Mouse (Mus musculus): Measurements from ENCODE around the gene Oas2. TPM values are rescaled to one million over a fixed set of nuclear protein-coding genes. Genes with fewer than 3 reads are reported as not detected.
"Not testable (repeated sequence)": the region's sequence is repeated elsewhere in the genome, so short reads cannot be mapped to it uniquely, and the experiment has no call there.

Oas2 gene
- not detected in 2 replicates for polyA plus RNA-seq (2016; fragmentation: Nextera tagmentation; extraction: Ambion mirVana)

DNA sequence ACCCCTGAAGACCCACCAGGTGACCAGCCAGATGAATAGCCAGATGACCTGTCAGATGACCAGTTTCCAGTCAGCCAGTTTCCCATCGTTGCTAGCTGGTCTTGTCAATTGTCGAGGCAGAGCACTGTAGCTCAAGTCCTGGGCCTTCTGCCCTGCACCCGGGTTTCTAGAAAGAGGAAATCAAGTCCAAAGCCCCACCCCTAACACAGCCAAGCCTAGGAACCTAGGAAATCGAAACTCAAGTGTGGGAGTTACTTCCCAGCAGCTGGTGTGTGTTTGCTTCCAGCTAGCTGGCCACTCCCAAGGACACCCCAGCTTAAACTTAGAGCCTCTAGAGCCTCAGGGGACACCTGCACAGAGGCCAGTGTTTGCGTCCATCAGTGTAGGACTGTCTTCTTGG is at the start of gene Oas2:
Gene Oas2, minus strand, starts transcription at position 166 of the 400 bp plus-strand sequence.
- H3K36me3 ChIP-seq: no peaks in the 10 kb centered on the region
- no peak for DNase-seq (ENCODE audit: low spot score)
- no peak within 1 kb of the TSS for H3K4me3 ChIP-seq
- no peaks in the 10 kb centered on the region for H3K9me3 ChIP-seq
- peaks cover 11% of the 10 kb centered on the region; the same call in 1 of the 2 replicates for H3K27me3 ChIP-seq (ENCODE audit: insufficient read depth, poor library complexity, severe bottlenecking)
- WGBS: 64% methylated on average over 5 of the region's 5 CpGs
- no peaks in the 10 kb centered on the region for H3K4me1 ChIP-seq
- H3K27ac ChIP-seq: no peak within 1 kb of the TSS

DNA sequence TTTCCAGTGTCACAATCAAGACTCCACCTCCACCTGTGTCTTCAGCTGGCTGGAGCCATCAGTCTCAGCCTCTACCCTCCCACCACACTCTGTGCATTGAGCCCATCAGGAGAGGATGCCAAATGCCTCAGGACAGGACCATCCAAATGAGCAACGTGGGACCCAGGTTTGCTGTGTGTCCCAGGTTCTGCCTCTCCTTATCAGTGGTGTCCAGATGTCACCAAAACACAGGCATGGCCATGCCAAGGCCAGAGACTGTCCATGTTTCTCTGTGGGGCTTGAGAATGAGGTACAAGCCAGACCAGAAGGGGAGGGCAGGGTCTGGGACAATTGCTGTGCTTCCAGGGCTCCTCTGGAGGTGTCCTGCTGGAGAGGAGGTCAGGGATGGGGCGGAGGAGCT is 49.3 kb upstream of the Oas2 start:
- H3K4me3 ChIP-seq; H3K9me3 ChIP-seq; H3K36me3 ChIP-seq; H3K4me1 ChIP-seq; DNase-seq (ENCODE audit: low spot score); H3K27ac ChIP-seq: not testable (repeated sequence)
- 62% methylated on average over 2 of the region's 2 CpGs for WGBS
- H3K27me3 ChIP-seq (ENCODE audit: insufficient read depth, poor library complexity, severe bottlenecking): peaks cover 32% of the 10 kb centered on the region

DNA sequence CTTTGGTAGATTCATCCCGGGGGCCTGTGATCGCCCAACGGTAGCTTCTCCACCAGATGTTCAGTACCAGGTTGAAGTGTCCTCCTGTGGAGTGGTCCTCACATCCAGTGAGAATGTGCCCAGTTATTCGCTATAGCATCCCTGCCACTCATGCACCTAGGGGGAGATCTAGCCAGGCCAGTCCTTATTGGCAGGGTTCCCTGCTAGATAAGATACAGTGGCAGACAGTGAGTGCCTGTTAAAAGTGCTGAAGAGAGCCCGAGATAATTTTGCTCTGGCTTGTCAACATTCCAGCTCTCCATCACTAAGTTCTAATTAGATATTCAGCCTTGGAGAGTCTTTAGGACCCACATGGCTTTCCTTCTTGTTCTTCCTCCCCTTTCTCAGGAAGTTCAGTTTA is 48.5 kb upstream of the Oas2 start:
- not testable (repeated sequence) for H3K4me1 ChIP-seq; H3K4me3 ChIP-seq; DNase-seq (ENCODE audit: low spot score); H3K27ac ChIP-seq; H3K9me3 ChIP-seq; H3K36me3 ChIP-seq
- H3K27me3 ChIP-seq (ENCODE audit: insufficient read depth, poor library complexity, severe bottlenecking): peaks cover 24% of the 10 kb centered on the region
- 53% methylated on average over 5 of the region's 5 CpGs for WGBS

GRCm38 (mm10) chr5:120795480-120796034 is 45.9 kb upstream of the Oas2 start, which contains the start of gene Oas1e:
Oas1e (minus strand) TSS chr5:120795530.
- 71% methylated on average over 9 of the region's 9 CpGs for WGBS
- H3K27ac ChIP-seq; H3K4me3 ChIP-seq; H3K36me3 ChIP-seq; H3K4me1 ChIP-seq; DNase-seq (ENCODE audit: low spot score); H3K27me3 ChIP-seq (ENCODE audit: insufficient read depth, poor library complexity, severe bottlenecking); H3K9me3 ChIP-seq: not testable (repeated sequence)

DNA sequence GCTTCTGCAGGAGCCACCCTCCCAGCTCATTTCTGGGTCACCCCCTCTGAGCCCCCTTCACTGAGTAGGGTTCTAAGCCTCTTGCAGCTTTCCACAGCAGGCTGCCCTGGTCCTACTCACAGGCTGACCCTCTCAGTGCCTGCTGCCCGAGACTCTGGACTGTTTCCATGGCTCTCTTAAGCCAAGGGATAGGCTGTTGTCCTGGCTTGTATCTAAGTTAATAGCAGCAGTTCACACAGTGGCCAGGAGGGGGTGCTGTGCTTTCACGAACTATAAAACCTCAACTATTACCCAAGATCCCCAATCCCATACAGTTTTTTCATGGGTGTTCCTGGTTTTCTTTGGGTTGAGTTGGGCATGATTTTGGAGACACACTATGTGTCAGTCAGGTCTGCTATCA is 43.4 kb upstream of the Oas2 start:
- no peak for DNase-seq (ENCODE audit: low spot score)
- 0 out of 2 replicates have a peak, but pooled peaks cover 2% of the 10 kb centered on the region for H3K4me1 ChIP-seq
- no peak overlapping the region for H3K4me3 ChIP-seq
- H3K9me3 ChIP-seq: no peaks in the 10 kb centered on the region
- H3K27me3 ChIP-seq (ENCODE audit: insufficient read depth, poor library complexity, severe bottlenecking): no peaks in the 10 kb centered on the region
- no peaks in the 10 kb centered on the region for H3K36me3 ChIP-seq
- WGBS: 32% methylated on average over 2 of the region's 2 CpGs
- no peak overlapping the region for H3K27ac ChIP-seq

- Histone ChIP-seq H3K9me3 (no peaks in the 10 kb centered on the region), H3K36me3 (no peaks in the 10 kb centered on the region), H3K4me1 (0 out of 2 replicates have a peak, but pooled peaks cover 2% of the 10 kb centered on the region), H3K4me3 (no peak overlapping the region), H3K27ac (no peak overlapping the region), H3K27me3 (ENCODE audit: insufficient read depth, poor library complexity, severe bottlenecking) (peaks cover 5% of the 10 kb centered on the region; the same call in 1 of the 2 replicates)
- DNase-seq (ENCODE audit: low spot score): no peak
- 70% methylated on average over 3 of the region's 3 CpGs for WGBS
These were observed 37.4 kb upstream of the Oas2 start for GRCm38 (mm10) chr5:120787042-120787441.

DNA sequence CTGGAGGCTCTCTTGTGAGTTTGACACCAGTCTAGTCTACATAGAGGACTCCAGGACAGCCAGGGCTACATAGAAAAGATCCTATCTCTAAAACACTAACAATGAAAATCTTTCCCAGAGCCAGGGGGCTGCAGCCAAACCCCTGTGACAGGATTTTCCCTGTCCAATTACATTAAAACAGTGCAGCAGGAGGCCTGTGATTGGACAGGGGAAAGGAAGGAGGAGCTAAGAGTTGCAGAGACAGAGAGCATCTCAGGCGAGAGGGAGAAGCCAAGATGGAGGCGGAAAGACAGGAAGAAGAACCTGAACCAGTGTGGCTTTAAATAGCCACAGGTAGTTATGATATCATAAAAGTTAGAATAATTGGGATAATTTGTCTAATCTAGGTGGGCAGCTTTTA is 32.8 kb upstream of the Oas2 start:
- Histone ChIP-seq H3K9me3 (no peaks in the 10 kb centered on the region), H3K27me3 (ENCODE audit: insufficient read depth, poor library complexity, severe bottlenecking) (peaks cover 5% of the 10 kb centered on the region; the same call in 1 of the 2 replicates)
- WGBS: 72% methylated on average over 2 of the region's 2 CpGs

GRCm38 (mm10) chr5:120781646-120782045 is 32.0 kb upstream of the Oas2 start:
- peaks cover 11% of the 10 kb centered on the region for H3K4me1 ChIP-seq
- DNase-seq (ENCODE audit: low spot score): no peak
- WGBS: 71% methylated on average over 1 of the region's 1 CpGs

More for the DNA sequence above, 32.8 kb upstream of the Oas2 start:
- no peaks in the 10 kb centered on the region for H3K36me3 ChIP-seq
- H3K4me1 ChIP-seq: peaks cover 7% of the 10 kb centered on the region; the same call in 1 of the 2 replicates
- no peak overlapping the region for H3K27ac ChIP-seq
- DNase-seq (ENCODE audit: low spot score): no peak
- H3K4me3 ChIP-seq: no peak overlapping the region

DNA sequence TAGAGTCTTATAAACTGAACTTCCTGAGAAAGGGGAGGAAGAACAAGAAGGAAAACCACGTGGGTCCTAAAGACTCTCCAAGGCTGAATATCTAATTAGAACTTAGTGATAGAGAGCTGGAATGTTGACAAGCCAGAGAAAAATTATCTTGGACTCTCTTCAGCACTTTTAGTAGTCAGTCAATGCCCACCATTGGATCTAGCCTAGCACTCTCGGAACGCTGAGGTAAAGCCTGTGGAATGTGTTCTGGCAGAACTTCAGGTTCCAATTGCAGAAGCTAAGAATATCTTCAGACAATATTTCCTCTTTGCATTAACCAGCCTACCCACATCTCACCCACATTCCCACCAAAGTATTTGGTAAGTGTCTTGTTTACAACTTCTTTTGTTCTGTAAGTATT is 30.3 kb upstream of the Oas2 start:
- H3K27me3 ChIP-seq (ENCODE audit: insufficient read depth, poor library complexity, severe bottlenecking): peaks cover 5% of the 10 kb centered on the region; the same call in 1 of the 2 replicates
- no peak for DNase-seq (ENCODE audit: low spot score)
- H3K4me1 ChIP-seq: peaks cover 24% of the 10 kb centered on the region
- no peak overlapping the region for H3K27ac ChIP-seq
- WGBS: 27% methylated on average over 3 of the region's 3 CpGs
- no peak overlapping the region for H3K4me3 ChIP-seq
- H3K9me3 ChIP-seq: no peaks in the 10 kb centered on the region
- H3K36me3 ChIP-seq: no peaks in the 10 kb centered on the region

More at GRCm38 (mm10) chr5:120781646-120782045, 32.0 kb upstream of the Oas2 start:
- H3K9me3 ChIP-seq: no peaks in the 10 kb centered on the region
- no peak overlapping the region for H3K4me3 ChIP-seq
- H3K27me3 ChIP-seq (ENCODE audit: insufficient read depth, poor library complexity, severe bottlenecking): peaks cover 5% of the 10 kb centered on the region; the same call in 1 of the 2 replicates
- H3K36me3 ChIP-seq: no peaks in the 10 kb centered on the region
- H3K27ac ChIP-seq: no peak overlapping the region

- H3K4me1 ChIP-seq: peaks cover 26% of the 10 kb centered on the region
- no peak for DNase-seq (ENCODE audit: low spot score)
- H3K27ac ChIP-seq: no peak overlapping the region
- no peak overlapping the region for H3K4me3 ChIP-seq
- H3K36me3 ChIP-seq: no peaks in the 10 kb centered on the region
- no peaks in the 10 kb centered on the region for H3K9me3 ChIP-seq
- WGBS: 52% methylated on average over 2 of the region's 2 CpGs
- H3K27me3 ChIP-seq (ENCODE audit: insufficient read depth, poor library complexity, severe bottlenecking): peaks cover 5% of the 10 kb centered on the region; the same call in 1 of the 2 replicates
These were observed 29.3 kb upstream of the Oas2 start for GRCm38 (mm10) chr5:120778941-120779340.

GRCm38 (mm10) chr5:120777478-120777877 is 27.8 kb upstream of the Oas2 start, which contains the start of gene Oas3:
Oas3 (minus strand) TSS chr5:120777661.
- H3K27ac ChIP-seq: no peak within 1 kb of the TSS
- whole genome bisulfite sequencing: 65% methylated on average over 9 of the region's 9 CpGs
- no peak for DNase-seq (ENCODE audit: low spot score)
- H3K36me3 ChIP-seq: no peaks in the 10 kb centered on the region
- peaks cover 26% of the 10 kb centered on the region for H3K4me1 ChIP-seq
- H3K9me3 ChIP-seq: no peaks in the 10 kb centered on the region
- no peaks in the 10 kb centered on the region for H3K27me3 ChIP-seq (ENCODE audit: insufficient read depth, poor library complexity, severe bottlenecking)
- no peak within 1 kb of the TSS for H3K4me3 ChIP-seq

GRCm38 (mm10) chr5:120776801-120777200 is 27.1 kb upstream of the Oas2 start:
- DNase-seq (ENCODE audit: low spot score): no peak
- H3K9me3 ChIP-seq: no peaks in the 10 kb centered on the region
- no peaks in the 10 kb centered on the region for H3K36me3 ChIP-seq
- H3K27me3 ChIP-seq (ENCODE audit: insufficient read depth, poor library complexity, severe bottlenecking): no peaks in the 10 kb centered on the region
- no peak overlapping the region for H3K4me3 ChIP-seq
- H3K4me1 ChIP-seq: peaks cover 26% of the 10 kb centered on the region
- no peak overlapping the region for H3K27ac ChIP-seq
- 77% methylated on average over 5 of the region's 5 CpGs for WGBS

DNA sequence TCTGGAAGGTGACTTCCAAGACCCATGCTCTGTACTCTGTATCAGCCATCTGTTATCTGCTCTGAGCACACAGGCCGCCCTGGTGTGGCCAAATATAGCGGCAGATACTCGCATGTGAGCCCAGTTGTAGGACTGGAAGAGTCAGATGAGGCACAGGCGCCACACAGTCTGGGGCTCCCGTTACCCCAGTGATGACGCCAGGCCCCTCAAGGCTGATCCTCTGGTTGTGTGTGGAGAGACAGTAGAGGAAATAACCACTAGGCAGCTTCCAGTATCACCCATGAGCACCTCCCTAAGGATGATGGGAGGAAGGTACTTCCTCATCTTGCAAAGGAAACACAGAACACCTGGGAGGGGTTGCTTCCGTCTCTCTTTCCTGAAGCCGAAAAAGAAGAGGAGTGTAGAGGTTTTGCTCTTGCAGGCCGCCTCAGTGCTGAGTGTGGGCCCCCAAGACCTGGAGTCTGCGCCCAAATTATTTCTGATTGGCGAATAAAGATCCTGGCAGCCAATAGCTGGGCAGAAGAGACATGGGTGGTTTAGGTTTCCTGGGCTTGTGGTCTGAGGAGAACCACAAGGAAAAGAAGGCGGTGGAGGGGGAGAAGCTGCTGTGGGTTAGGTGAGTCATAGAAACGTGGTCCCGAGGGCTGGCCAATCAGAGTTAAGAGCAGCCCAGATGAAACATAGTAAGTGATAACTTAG is 25.8 kb upstream of the Oas2 start:
- H3K27me3 ChIP-seq (ENCODE audit: insufficient read depth, poor library complexity, severe bottlenecking): no peaks in the 10 kb centered on the region
- H3K27ac ChIP-seq: peak overlapping the region; percentile 62; the same call in 1 of the 2 replicates
- peaks cover 26% of the 10 kb centered on the region for H3K4me1 ChIP-seq
- no peak overlapping the region for H3K4me3 ChIP-seq
- DNase-seq (ENCODE audit: low spot score): no peak
- no peaks in the 10 kb centered on the region for H3K36me3 ChIP-seq
- H3K9me3 ChIP-seq: no peaks in the 10 kb centered on the region
- 50% methylated on average over 14 of the region's 14 CpGs for WGBS

Data from heart, embryonic 10.5 days (tissue).